Mouse (Mus musculus): ENCODE results near the gene Hivep2. TPM values are rescaled to one million over a fixed set of nuclear protein-coding genes. Genes with fewer than 3 reads are reported as not detected.

The Hivep2 gene
- total and polyA plus RNA-seq, 2 experiments from 2014 or later = 10.8 to 37.5 TPM

- no peak overlapping the region for H3K9ac ChIP-seq (replicated peaks; ENCODE audit: low read length, poor library complexity, severe bottlenecking)
Measured at GRCm38 (mm10) chr10:14075767-14076166, 109.9 kb downstream of the Hivep2 start.

GRCm38 (mm10) chr10:14076880-14077279 lies 111.0 kb downstream of the Hivep2 start:
- Histone ChIP-seq H3K4me3 (ENCODE audit: low read depth, low read length) (no peak overlapping the region), H3K36me3 (ENCODE audit: insufficient read depth, low read length) (no peaks in the 10 kb centered on the region), H3K9ac (replicated peaks; ENCODE audit: low read length, poor library complexity, severe bottlenecking) (no peak overlapping the region), H3K27me3 (ENCODE audit: insufficient read depth, low read length) (no peaks in the 10 kb centered on the region), H3K4me2 (ENCODE audit: low read depth, low read length, poor library complexity, severe bottlenecking) (no peak overlapping the region), H3K27ac (ENCODE audit: low read depth, low read length) (no peak overlapping the region), H3K9me3 (ENCODE audit: low read length) (no peaks in the 10 kb centered on the region), H3K4me1 (ENCODE audit: insufficient read depth, low read length) (no peaks in the 10 kb centered on the region)
- WGBS = 67% methylated on average over 9 of the region's 9 CpGs
- ATAC-seq (ENCODE audit: low FRiP score) (no peak), DNase-seq (ENCODE audit: low spot score) (peak; percentile 20)
- TF ChIP-seq CTCF (IDR thresholded peaks at IDR 0.05) = no peak

More at GRCm38 (mm10) chr10:14075767-14076166, 109.9 kb downstream of the Hivep2 start:
- no peak for DNase-seq (ENCODE audit: low spot score)
- Histone ChIP-seq H3K9me3 (ENCODE audit: low read length) (no peaks in the 10 kb centered on the region), H3K36me3 (ENCODE audit: insufficient read depth, low read length) (no peaks in the 10 kb centered on the region), H3K27ac (ENCODE audit: low read depth, low read length) (no peak overlapping the region), H3K4me3 (ENCODE audit: low read depth, low read length) (no peak overlapping the region), H3K27me3 (ENCODE audit: insufficient read depth, low read length) (no peaks in the 10 kb centered on the region), H3K4me1 (ENCODE audit: insufficient read depth, low read length) (no peaks in the 10 kb centered on the region), H3K4me2 (ENCODE audit: low read depth, low read length, poor library complexity, severe bottlenecking) (no peak overlapping the region)
- no peak for ATAC-seq (ENCODE audit: low FRiP score)
- 88% methylated on average over 5 of the region's 5 CpGs for WGBS
- TF ChIP-seq CTCF (IDR thresholded peaks at IDR 0.05) = no peak

GRCm38 (mm10) chr10:14080830-14081229 lies 115.0 kb downstream of the Hivep2 start:
- Histone ChIP-seq H3K27me3 (ENCODE audit: insufficient read depth, low read length) (no peaks in the 10 kb centered on the region), H3K27ac (ENCODE audit: low read depth, low read length) (no peak overlapping the region), H3K36me3 (ENCODE audit: insufficient read depth, low read length) (no peaks in the 10 kb centered on the region), H3K4me1 (ENCODE audit: insufficient read depth, low read length) (no peaks in the 10 kb centered on the region), H3K9me3 (ENCODE audit: low read length) (no peaks in the 10 kb centered on the region), H3K4me2 (ENCODE audit: low read depth, low read length, poor library complexity, severe bottlenecking) (no peak overlapping the region), H3K9ac (replicated peaks; ENCODE audit: low read length, poor library complexity, severe bottlenecking) (no peak overlapping the region), H3K4me3 (ENCODE audit: low read depth, low read length) (no peak overlapping the region)
- ATAC-seq (ENCODE audit: low FRiP score) (no peak), DNase-seq (ENCODE audit: low spot score) (no peak)
- no peak for TF ChIP-seq CTCF (IDR thresholded peaks at IDR 0.05)
- 89% methylated on average over 6 of the region's 6 CpGs for WGBS

GRCm38 (mm10) chr10:14081824-14082223 lies 115.9 kb downstream of the Hivep2 start:
- Histone ChIP-seq H3K27ac (ENCODE audit: low read depth, low read length) (no peak overlapping the region), H3K4me3 (ENCODE audit: low read depth, low read length) (no peak overlapping the region), H3K4me1 (ENCODE audit: insufficient read depth, low read length) (no peaks in the 10 kb centered on the region), H3K27me3 (ENCODE audit: insufficient read depth, low read length) (no peaks in the 10 kb centered on the region), H3K36me3 (ENCODE audit: insufficient read depth, low read length) (no peaks in the 10 kb centered on the region), H3K4me2 (ENCODE audit: low read depth, low read length, poor library complexity, severe bottlenecking) (no peak overlapping the region), H3K9me3 (ENCODE audit: low read length) (no peaks in the 10 kb centered on the region), H3K9ac (replicated peaks; ENCODE audit: low read length, poor library complexity, severe bottlenecking) (no peak overlapping the region)
- ATAC-seq (ENCODE audit: low FRiP score) (no peak), DNase-seq (ENCODE audit: low spot score) (no peak)
- WGBS = 39% methylated on average over 3 of the region's 3 CpGs
- TF ChIP-seq CTCF (IDR thresholded peaks at IDR 0.05) = no peak

- H3K9ac ChIP-seq (replicated peaks; ENCODE audit: low read length, poor library complexity, severe bottlenecking) = no peak overlapping the region
- H3K9me3 ChIP-seq (ENCODE audit: low read length) = no peaks in the 10 kb centered on the region
- no peaks in the 10 kb centered on the region for H3K36me3 ChIP-seq (ENCODE audit: insufficient read depth, low read length)
- no peak overlapping the region for H3K4me2 ChIP-seq (ENCODE audit: low read depth, low read length, poor library complexity, severe bottlenecking)
- ATAC-seq (ENCODE audit: low FRiP score) (no peak), DNase-seq (ENCODE audit: low spot score) (peak; percentile 67)
- H3K27me3 ChIP-seq (ENCODE audit: insufficient read depth, low read length) = no peaks in the 10 kb centered on the region
- TF ChIP-seq CTCF (IDR thresholded peaks at IDR 0.05) = no peak
- H3K27ac ChIP-seq (ENCODE audit: low read depth, low read length) = no peak overlapping the region
- 63% methylated on average over 3 of the region's 3 CpGs for WGBS
- H3K4me3 ChIP-seq (ENCODE audit: low read depth, low read length) = no peak overlapping the region
- H3K4me1 ChIP-seq (ENCODE audit: insufficient read depth, low read length) = no peaks in the 10 kb centered on the region
Measured at GRCm38 (mm10) chr10:14082275-14082674, 116.4 kb downstream of the Hivep2 start.

DNA sequence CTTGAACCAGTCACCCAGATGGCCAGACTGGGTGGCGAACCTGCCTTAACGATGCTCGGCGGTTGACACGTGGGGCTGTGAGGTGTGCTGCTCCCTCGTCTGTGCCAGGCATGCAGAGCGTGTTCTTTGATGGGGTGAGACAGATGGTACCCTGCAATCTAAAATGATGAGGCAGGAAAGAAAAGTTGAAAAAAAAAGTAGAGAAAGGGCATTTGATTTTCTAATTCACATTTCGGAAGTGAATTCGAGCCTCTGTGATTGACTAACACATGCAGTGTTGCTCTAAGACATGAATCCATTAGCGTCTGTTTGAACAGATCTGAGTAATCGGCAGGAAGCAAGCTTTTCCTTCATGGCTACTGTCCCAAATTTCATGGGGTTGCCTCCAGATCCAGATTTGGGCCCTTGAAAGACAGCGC lies 119.4 kb downstream of the Hivep2 start:
- Histone ChIP-seq H3K4me1 (ENCODE audit: insufficient read depth, low read length) (no peaks in the 10 kb centered on the region), H3K36me3 (ENCODE audit: insufficient read depth, low read length) (no peaks in the 10 kb centered on the region), H3K4me3 (ENCODE audit: low read depth, low read length) (no peak overlapping the region), H3K27me3 (ENCODE audit: insufficient read depth, low read length) (no peaks in the 10 kb centered on the region), H3K9me3 (ENCODE audit: low read length) (no peaks in the 10 kb centered on the region), H3K27ac (ENCODE audit: low read depth, low read length) (no peak overlapping the region), H3K9ac (replicated peaks; ENCODE audit: low read length, poor library complexity, severe bottlenecking) (no peak overlapping the region), H3K4me2 (ENCODE audit: low read depth, low read length, poor library complexity, severe bottlenecking) (no peak overlapping the region)
- WGBS = 83% methylated on average over 12 of the region's 12 CpGs
- TF ChIP-seq CTCF (IDR thresholded peaks at IDR 0.05) = no peak
- no peak for DNase-seq (ENCODE audit: low spot score)
- no peak for ATAC-seq (ENCODE audit: low FRiP score)
